Mouse (Mus musculus) c-Kit-positive CD71-negative TER-119-negative erythroid progenitor cells, embryonic 14.5 days (primary cell): ENCODE data around the gene G530012D18Rik.
"Not testable (repeated sequence)": the region's sequence is repeated elsewhere in the genome, so short reads cannot be mapped to it uniquely, and the experiment has no call there.

Source experiments
- DNase-seq: peaks from one replicate; pipeline ENCODE4 v3.0.0-alpha.2; 2013; ENCODE audit warnings: low read depth

Gene G530012D18Rik

GRCm38 (mm10) chr1:85575376-85575775 lies at the start of gene G530012D18Rik:
Gene G530012D18Rik (plus strand): TSS chr1:85575676.
- DNase-seq, result not testable (repeated sequence)

GRCm38 (mm10) chr1:85526401-85526800 lies 49.1 kb upstream of the G530012D18Rik start:
- not testable (repeated sequence) for DNase-seq

- not testable (repeated sequence) for DNase-seq
These were observed 46.9 kb upstream of the G530012D18Rik start for GRCm38 (mm10) chr1:85528451-85529110.

- not testable (repeated sequence) for DNase-seq
These were observed 31.7 kb upstream of the G530012D18Rik start for GRCm38 (mm10) chr1:85543818-85544217.

GRCm38 (mm10) chr1:85546442-85546841 lies 29.0 kb upstream of the G530012D18Rik start:
- DNase-seq, result not testable (repeated sequence)

- DNase-seq, result not testable (repeated sequence)
These were observed 20.2 kb upstream of the G530012D18Rik start for GRCm38 (mm10) chr1:85555261-85555660.

GRCm38 (mm10) chr1:85573554-85573953 lies 1.9 kb upstream of the G530012D18Rik start:
- not testable (repeated sequence) for DNase-seq

- DNase-seq, result not testable (repeated sequence)
These were observed 3.0 kb downstream of the G530012D18Rik start for GRCm38 (mm10) chr1:85578372-85579010.

- DNase-seq, result not testable (repeated sequence)
These were observed 4.0 kb downstream of the G530012D18Rik start for GRCm38 (mm10) chr1:85579199-85580147.

GRCm38 (mm10) chr1:85580148-85580534 lies 4.7 kb downstream of the G530012D18Rik start:
- DNase-seq, result not testable (repeated sequence)

- DNase-seq, result not testable (repeated sequence)
These were observed 5.1 kb downstream of the G530012D18Rik start for GRCm38 (mm10) chr1:85580578-85580977.

GRCm38 (mm10) chr1:85581518-85581917 lies 6.0 kb downstream of the G530012D18Rik start:
- DNase-seq, result not testable (repeated sequence)

- DNase-seq, result not testable (repeated sequence)
These were observed 13.2 kb downstream of the G530012D18Rik start for GRCm38 (mm10) chr1:85588697-85589096.

- not testable (repeated sequence) for DNase-seq
These were observed 17.1 kb downstream of the G530012D18Rik start for GRCm38 (mm10) chr1:85592526-85592925.

GRCm38 (mm10) chr1:85598271-85599012 lies 23.0 kb downstream of the G530012D18Rik start, which contains the start of gene Sp110:
Gene Sp110 (minus strand): TSS chr1:85598817.
- not testable (repeated sequence) for DNase-seq

GRCm38 (mm10) chr1:85600078-85600477 lies 24.6 kb downstream of the G530012D18Rik start, which contains the start of gene Sp140:
Gene Sp140 (plus strand): TSS chr1:85600378.
- DNase-seq, result not testable (repeated sequence)

- DNase-seq, result not testable (repeated sequence)
These were observed 25.3 kb downstream of the G530012D18Rik start for GRCm38 (mm10) chr1:85600794-85601193.

GRCm38 (mm10) chr1:85604341-85604740 lies 28.9 kb downstream of the G530012D18Rik start:
- DNase-seq, result not testable (repeated sequence)

GRCm38 (mm10) chr1:85608361-85608760 lies 32.9 kb downstream of the G530012D18Rik start:
- DNase-seq, result not testable (repeated sequence)

- not testable (repeated sequence) for DNase-seq
These were observed 35.1 kb downstream of the G530012D18Rik start for GRCm38 (mm10) chr1:85610581-85610980.

- DNase-seq, result not testable (repeated sequence)
These were observed 39.6 kb downstream of the G530012D18Rik start for GRCm38 (mm10) chr1:85615096-85615495.
